Mouse (Mus musculus) CH12.LX (cell line): ENCODE measurements around the gene Glrp1.

Experiments
- CTCF ChIP-seq, 2 experiments: IDR thresholded peaks in 1 of 2; conservative IDR thresholded peaks in 1 of 2; 2 replicates each; pipeline ENCODE4 v1.5.1; 2011 to 2012; ENCODE audit warnings: low read depth in 2 of 2, low read length in 2 of 2, improper control_type of control experiment in 1 of 2, inconsistent platforms in 1 of 2, mild to moderate bottlenecking in 1 of 2, moderate library complexity in 1 of 2
- EP300 ChIP-seq: IDR thresholded peaks from 2 replicates; pipeline ENCODE4 v1.6.1; 2011; ENCODE audit warnings: low read length, improper control_type of control experiment
- JUN ChIP-seq: IDR thresholded peaks from 2 replicates; pipeline ENCODE4 v1.6.1; 2011; ENCODE audit warnings: low read depth, mild to moderate bottlenecking, low read length, improper control_type of control experiment, moderate library complexity; ENCODE audit not compliant: insufficient read depth
- KAT2A ChIP-seq: IDR thresholded peaks from 2 replicates; pipeline ENCODE4 v1.6.1; 2012; ENCODE audit warnings: low read length, improper control_type of control experiment, inconsistent platforms; ENCODE audit not compliant: insufficient replicate concordance
- MAFK ChIP-seq: IDR thresholded peaks from 2 replicates; pipeline ENCODE4 v1.6.1; 2011; ENCODE audit warnings: low read length, improper control_type of control experiment; ENCODE audit not compliant: insufficient replicate concordance
- POLR2A ChIP-seq: IDR thresholded peaks from 2 replicates; pipeline ENCODE4 v1.6.1; 2011; ENCODE audit warnings: low read depth, mild to moderate bottlenecking, improper control_type of control experiment, low read length
- ZC3H11A ChIP-seq: IDR thresholded peaks from 2 replicates; pipeline ENCODE4 v1.6.1; 2012; ENCODE audit warnings: low read depth, mild to moderate bottlenecking, inconsistent platforms, low read length, improper control_type of control experiment
- ZKSCAN1 ChIP-seq: IDR thresholded peaks from 2 replicates; pipeline ENCODE4 v1.6.1; 2012; ENCODE audit warnings: low read depth, inconsistent platforms, low read length, improper control_type of control experiment, borderline replicate concordance

DNA sequence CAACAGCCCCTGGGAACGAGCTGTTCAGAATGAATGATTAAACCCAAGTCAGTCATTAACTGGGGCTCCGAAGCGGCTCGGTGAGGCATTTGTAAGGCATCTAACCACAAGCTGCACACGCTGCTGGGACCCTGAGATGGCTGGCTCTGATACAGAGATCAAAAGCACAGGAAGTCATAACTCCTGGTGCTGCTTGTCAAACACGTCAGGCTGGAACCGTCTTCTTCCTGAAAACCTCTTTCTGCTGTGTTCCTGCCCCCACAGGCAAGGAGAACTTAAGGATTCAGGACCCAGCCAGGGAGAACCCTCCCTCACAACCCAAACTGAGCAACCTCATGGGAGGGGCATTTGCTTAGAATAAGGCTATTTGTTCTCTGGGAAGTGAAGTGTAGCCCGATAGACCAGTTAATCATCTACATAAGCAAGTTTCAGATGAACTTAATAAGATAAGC, 34.3 kb downstream of the Glrp1 start:
- TF ChIP-seq EP300 (no peak), JUN (no peak), ZKSCAN1 (no peak), POLR2A (no peak), CTCF (conservative IDR thresholded peaks at IDR 0.05 in 1 of 2, IDR thresholded peaks at IDR 0.05 in 1 of 2; ENCODE audit: low read depth in 2 of 2, low read length in 2 of 2) (no peak), MAFK (no peak), ZC3H11A (no peak), KAT2A (no peak)
